Mouse (Mus musculus): ENCODE data around the gene Il5ra. TPM values are rescaled to one million over a fixed set of nuclear protein-coding genes. Genes with fewer than 3 reads are reported as not detected.

Gene Il5ra
- 0.22 and 0.24 TPM in 2 replicates for polyA plus RNA-seq (2012; rRNA removed)

DNA sequence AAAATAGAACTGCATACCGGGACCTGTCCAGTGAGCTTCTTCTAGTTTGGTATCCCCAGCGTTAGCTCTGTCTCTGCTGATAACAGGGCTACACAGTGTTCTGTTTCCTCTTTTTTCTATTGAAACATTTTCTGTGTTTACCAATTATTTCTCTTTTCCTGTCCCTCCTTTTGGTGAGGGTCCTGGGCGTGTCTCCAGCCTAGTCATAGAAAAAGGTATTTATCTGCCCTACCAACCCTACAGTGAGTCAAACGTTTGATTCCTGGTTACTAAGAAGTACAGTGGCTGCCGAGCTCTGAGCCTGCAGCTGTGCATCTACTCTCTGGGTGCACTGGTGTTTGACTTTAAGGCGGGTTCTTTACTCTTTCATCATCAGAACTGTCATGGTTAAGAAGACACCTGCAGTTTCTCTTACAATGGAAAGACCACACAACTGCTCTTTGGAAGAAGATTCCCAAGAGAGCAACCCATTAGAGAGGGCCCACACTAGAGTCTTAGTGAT is at the start of gene Il5ra:
Il5ra (minus strand) TSS at position 151 of the 502 bp plus-strand sequence.
- Histone ChIP-seq H3K27me3 (ENCODE audit: control insufficient read depth, insufficient read depth, low read length) (no peaks in the 10 kb centered on the region), H3K27ac (ENCODE audit: control insufficient read depth, insufficient read depth, low read depth, low read length) (no peak within 1 kb of the TSS), H3K4me1 (ENCODE audit: control insufficient read depth, insufficient read depth, low read length) (no peaks in the 10 kb centered on the region), H3K36me3 (ENCODE audit: control insufficient read depth, insufficient read depth, low read length) (no peaks in the 10 kb centered on the region), H3K4me3 (ENCODE audit: control insufficient read depth, low read depth, low read length) (no peak within 1 kb of the TSS)
- TF ChIP-seq CTCF (IDR thresholded peaks at IDR 0.05; ENCODE audit: control insufficient read depth, insufficient read depth, insufficient replicate concordance, low read depth, low read length) (no peak), POLR2A (IDR thresholded peaks at IDR 0.05; ENCODE audit: control insufficient read depth, low read depth, low read length) (no peak)

DNA sequence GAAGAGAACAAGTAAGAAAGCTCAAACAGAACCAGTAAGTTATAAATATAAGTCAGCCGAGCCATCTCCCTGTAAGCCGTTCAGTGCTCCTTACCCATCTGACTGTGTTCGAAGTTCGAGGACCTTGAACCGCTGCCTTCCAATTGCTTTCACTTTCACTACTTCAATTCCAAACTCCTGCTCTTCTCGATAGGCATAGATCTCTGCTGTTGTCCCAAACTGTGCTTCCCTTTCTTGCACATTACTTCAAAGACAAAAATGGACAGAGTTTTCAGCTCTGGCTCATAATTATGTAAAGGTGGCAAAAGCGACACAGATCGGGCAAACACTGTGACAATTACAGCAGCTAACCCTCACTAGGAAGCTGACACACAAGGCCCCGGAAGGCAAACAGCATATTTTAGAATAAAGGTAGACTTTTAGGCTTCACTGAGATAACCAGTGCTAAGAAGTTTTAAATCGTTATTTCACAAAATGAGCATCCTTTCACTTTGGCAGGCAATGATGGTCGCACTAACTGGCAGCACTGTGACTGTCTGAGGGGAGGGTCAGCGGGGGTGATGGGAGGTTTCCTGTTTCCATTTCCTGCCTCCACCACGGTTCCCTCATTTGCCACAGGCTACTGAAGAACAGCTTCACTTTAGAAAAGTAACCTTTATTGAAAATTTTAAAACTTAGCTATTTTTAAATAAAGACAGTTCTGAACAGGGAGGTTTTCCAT is 45.4 kb upstream of the Il5ra start:
- TF ChIP-seq CTCF (IDR thresholded peaks at IDR 0.05; ENCODE audit: control insufficient read depth, insufficient read depth, insufficient replicate concordance, low read depth, low read length) (no peak), POLR2A (IDR thresholded peaks at IDR 0.05; ENCODE audit: control insufficient read depth, low read depth, low read length) (no peak)
- Histone ChIP-seq H3K36me3 (ENCODE audit: control insufficient read depth, insufficient read depth, low read length) (peaks cover 2% of the 10 kb centered on the region; the same call in 1 of the 2 replicates), H3K27ac (ENCODE audit: control insufficient read depth, insufficient read depth, low read depth, low read length) (no peak overlapping the region), H3K27me3 (ENCODE audit: control insufficient read depth, insufficient read depth, low read length) (no peaks in the 10 kb centered on the region), H3K4me3 (ENCODE audit: control insufficient read depth, low read depth, low read length) (no peak overlapping the region), H3K4me1 (ENCODE audit: control insufficient read depth, insufficient read depth, low read length) (no peaks in the 10 kb centered on the region; the same call in 1 of the 2 replicates)

DNA sequence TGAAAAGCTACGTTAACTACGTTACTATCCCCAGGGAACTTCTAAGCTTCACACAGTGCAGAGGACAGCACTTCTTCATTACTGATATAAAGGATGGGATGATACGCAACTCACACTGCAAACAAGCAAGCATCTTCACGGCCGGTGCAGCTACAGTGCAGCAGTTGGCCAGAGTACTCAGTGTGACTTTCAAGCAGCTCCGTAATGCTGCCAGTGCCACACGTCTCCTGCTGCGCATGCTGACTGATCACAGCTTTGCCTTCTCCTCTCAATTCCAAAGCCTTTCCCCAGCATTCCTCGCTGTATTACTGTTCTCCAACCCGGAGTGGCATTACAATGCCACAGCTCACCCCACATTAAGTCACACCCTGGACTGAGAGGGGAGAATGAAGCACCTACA is 44.8 kb upstream of the Il5ra start:
- Histone ChIP-seq H3K27ac (ENCODE audit: control insufficient read depth, insufficient read depth, low read depth, low read length) (no peak overlapping the region), H3K4me3 (ENCODE audit: control insufficient read depth, low read depth, low read length) (no peak overlapping the region)

DNA sequence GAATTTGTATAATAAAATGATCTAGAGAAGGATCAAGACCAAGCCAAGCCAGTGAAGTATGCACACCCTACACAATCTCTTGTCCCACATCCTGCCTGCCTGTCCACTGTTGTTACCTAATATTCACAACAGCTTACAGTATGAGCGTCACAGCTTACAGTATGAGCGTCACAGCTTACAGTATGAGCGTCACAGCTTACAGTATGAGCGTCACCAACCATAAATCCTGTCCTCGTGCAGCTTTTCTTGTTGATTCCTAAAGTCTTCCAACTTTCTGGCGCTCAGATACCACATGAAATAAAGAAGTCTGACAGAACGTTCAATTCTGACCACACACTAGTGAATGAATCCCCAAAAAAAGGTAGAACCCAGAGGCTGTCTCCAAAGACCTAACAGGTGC is 44.3 kb upstream of the Il5ra start:
- Histone ChIP-seq H3K4me1 (ENCODE audit: control insufficient read depth, insufficient read depth, low read length) (no peaks in the 10 kb centered on the region), H3K27ac (ENCODE audit: control insufficient read depth, insufficient read depth, low read depth, low read length) (no peak overlapping the region), H3K4me3 (ENCODE audit: control insufficient read depth, low read depth, low read length) (no peak overlapping the region), H3K27me3 (ENCODE audit: control insufficient read depth, insufficient read depth, low read length) (no peaks in the 10 kb centered on the region), H3K36me3 (ENCODE audit: control insufficient read depth, insufficient read depth, low read length) (peaks cover 2% of the 10 kb centered on the region; the same call in 1 of the 2 replicates)
- no peak for TF ChIP-seq POLR2A (IDR thresholded peaks at IDR 0.05; ENCODE audit: control insufficient read depth, low read depth, low read length)
- no peak for TF ChIP-seq CTCF (IDR thresholded peaks at IDR 0.05; ENCODE audit: control insufficient read depth, insufficient read depth, insufficient replicate concordance, low read depth, low read length)

More for the DNA sequence above, 44.8 kb upstream of the Il5ra start:
- peaks cover 2% of the 10 kb centered on the region; the same call in 1 of the 2 replicates for H3K36me3 ChIP-seq (ENCODE audit: control insufficient read depth, insufficient read depth, low read length)
- H3K4me1 ChIP-seq (ENCODE audit: control insufficient read depth, insufficient read depth, low read length) = no peaks in the 10 kb centered on the region; the same call in 1 of the 2 replicates
- H3K27me3 ChIP-seq (ENCODE audit: control insufficient read depth, insufficient read depth, low read length) = no peaks in the 10 kb centered on the region
- TF ChIP-seq POLR2A (IDR thresholded peaks at IDR 0.05; ENCODE audit: control insufficient read depth, low read depth, low read length) = no peak
- TF ChIP-seq CTCF (IDR thresholded peaks at IDR 0.05; ENCODE audit: control insufficient read depth, insufficient read depth, insufficient replicate concordance, low read depth, low read length) = no peak

DNA sequence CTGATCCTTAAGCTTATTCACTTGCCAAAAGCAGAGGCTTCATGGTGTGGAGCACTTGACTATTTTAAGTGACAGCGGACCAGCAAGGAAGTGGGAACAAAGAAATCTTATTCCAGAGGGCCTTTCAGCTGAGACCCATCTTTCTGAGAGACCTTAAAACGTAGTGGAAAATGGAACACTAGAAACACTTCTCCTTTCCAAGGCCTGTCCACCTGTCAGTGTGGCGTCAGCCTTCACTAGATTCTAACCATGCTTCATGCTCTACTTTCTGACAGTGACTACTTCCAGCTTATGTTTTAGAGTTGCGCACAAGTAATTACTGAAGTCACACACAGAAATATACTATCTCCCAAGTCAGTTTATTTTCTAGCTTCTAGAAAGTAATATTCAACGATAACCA is 43.6 kb upstream of the Il5ra start:
- no peak for TF ChIP-seq POLR2A (IDR thresholded peaks at IDR 0.05; ENCODE audit: control insufficient read depth, low read depth, low read length)
- no peak for TF ChIP-seq CTCF (IDR thresholded peaks at IDR 0.05; ENCODE audit: control insufficient read depth, insufficient read depth, insufficient replicate concordance, low read depth, low read length)
- H3K27me3 ChIP-seq (ENCODE audit: control insufficient read depth, insufficient read depth, low read length) = no peaks in the 10 kb centered on the region
- peaks cover 2% of the 10 kb centered on the region; the same call in 1 of the 2 replicates for H3K36me3 ChIP-seq (ENCODE audit: control insufficient read depth, insufficient read depth, low read length)
- H3K27ac ChIP-seq (ENCODE audit: control insufficient read depth, insufficient read depth, low read depth, low read length) = no peak overlapping the region
- no peak overlapping the region for H3K4me3 ChIP-seq (ENCODE audit: control insufficient read depth, low read depth, low read length)
- no peaks in the 10 kb centered on the region for H3K4me1 ChIP-seq (ENCODE audit: control insufficient read depth, insufficient read depth, low read length)

DNA sequence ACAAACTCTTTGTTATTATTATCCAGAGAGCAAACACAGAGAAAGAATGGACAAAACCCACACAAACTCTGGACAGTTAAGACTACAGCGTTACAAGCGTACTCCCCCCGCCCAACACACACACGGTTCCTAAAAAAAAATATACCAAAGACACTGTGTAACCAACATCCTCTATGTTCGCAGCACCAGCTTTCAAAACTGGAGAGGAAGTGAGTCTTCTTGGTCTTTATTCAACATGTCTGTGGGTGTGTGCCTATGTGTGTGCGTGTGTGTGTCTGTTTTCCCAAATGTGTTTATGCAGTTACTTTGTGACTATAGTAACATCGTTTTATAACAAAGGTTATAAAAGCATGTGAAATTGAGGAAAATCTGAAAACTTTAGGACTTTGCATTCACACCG is 42.6 kb upstream of the Il5ra start:
- TF ChIP-seq CTCF (IDR thresholded peaks at IDR 0.05; ENCODE audit: control insufficient read depth, insufficient read depth, insufficient replicate concordance, low read depth, low read length) (no peak), POLR2A (IDR thresholded peaks at IDR 0.05; ENCODE audit: control insufficient read depth, low read depth, low read length) (no peak)
- Histone ChIP-seq H3K27me3 (ENCODE audit: control insufficient read depth, insufficient read depth, low read length) (no peaks in the 10 kb centered on the region), H3K36me3 (ENCODE audit: control insufficient read depth, insufficient read depth, low read length) (peaks cover 2% of the 10 kb centered on the region; the same call in 1 of the 2 replicates), H3K4me1 (ENCODE audit: control insufficient read depth, insufficient read depth, low read length) (no peaks in the 10 kb centered on the region), H3K27ac (ENCODE audit: control insufficient read depth, insufficient read depth, low read depth, low read length) (no peak overlapping the region), H3K4me3 (ENCODE audit: control insufficient read depth, low read depth, low read length) (no peak overlapping the region)

DNA sequence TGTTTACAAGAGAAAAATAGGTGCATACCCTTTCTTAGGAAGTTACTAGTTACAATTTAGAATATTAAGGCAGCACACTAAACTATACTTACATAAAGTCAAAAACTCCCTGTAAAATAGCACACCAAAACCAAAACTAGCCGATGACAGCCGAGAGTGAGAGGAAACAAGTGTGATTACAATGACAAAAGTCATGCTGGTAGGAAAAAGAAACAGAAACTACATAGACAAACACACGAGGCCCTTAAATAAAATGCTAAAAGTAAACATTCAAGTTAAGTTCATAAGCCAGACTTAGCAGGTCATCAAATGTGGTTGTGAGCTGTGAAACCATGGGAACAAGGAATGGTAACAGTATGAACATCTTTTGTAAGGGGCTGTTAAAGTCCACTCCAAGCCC is 38.3 kb upstream of the Il5ra start:
- H3K4me1 ChIP-seq (ENCODE audit: control insufficient read depth, insufficient read depth, low read length) = no peaks in the 10 kb centered on the region
- TF ChIP-seq POLR2A (IDR thresholded peaks at IDR 0.05; ENCODE audit: control insufficient read depth, low read depth, low read length) = no peak
- no peak for TF ChIP-seq CTCF (IDR thresholded peaks at IDR 0.05; ENCODE audit: control insufficient read depth, insufficient read depth, insufficient replicate concordance, low read depth, low read length)
- H3K36me3 ChIP-seq (ENCODE audit: control insufficient read depth, insufficient read depth, low read length) = no peaks in the 10 kb centered on the region
- H3K27me3 ChIP-seq (ENCODE audit: control insufficient read depth, insufficient read depth, low read length) = no peaks in the 10 kb centered on the region
- no peak overlapping the region for H3K27ac ChIP-seq (ENCODE audit: control insufficient read depth, insufficient read depth, low read depth, low read length)
- no peak overlapping the region for H3K4me3 ChIP-seq (ENCODE audit: control insufficient read depth, low read depth, low read length)

Data from testis, adult 2 months (tissue).